Mouse (Mus musculus) layer of hippocampus, adult 11-12 months (tissue): ENCODE results near the gene Srgap1.

Experiments used
- DNase-seq: peaks from one replicate; pipeline ENCODE4 v3.0.0; 2022; ENCODE audit warnings: low spot score

Gene Srgap1

GRCm38 (mm10) chr10:122017063-122017462 is 30.1 kb downstream of the Srgap1 start:
- no peak for DNase-seq

GRCm38 (mm10) chr10:122016631-122017030 is 30.5 kb downstream of the Srgap1 start:
- DNase-seq: no peak

GRCm38 (mm10) chr10:122012321-122012720 is 34.8 kb downstream of the Srgap1 start:
- DNase-seq: no peak

GRCm38 (mm10) chr10:122008731-122009391 is 38.3 kb downstream of the Srgap1 start:
- no peak for DNase-seq

GRCm38 (mm10) chr10:122008370-122008730 is 38.8 kb downstream of the Srgap1 start:
- no peak for DNase-seq

- no peak for DNase-seq
Measured at GRCm38 (mm10) chr10:122006606-122007005, 40.5 kb downstream of the Srgap1 start.

GRCm38 (mm10) chr10:122006151-122006550 is 41.0 kb downstream of the Srgap1 start:
- no peak for DNase-seq

- no peak for DNase-seq
Measured at GRCm38 (mm10) chr10:122005560-122005959, 41.6 kb downstream of the Srgap1 start.

- no peak for DNase-seq
Measured at GRCm38 (mm10) chr10:122002930-122003329, 44.2 kb downstream of the Srgap1 start.

GRCm38 (mm10) chr10:121998806-121999205 is 48.3 kb downstream of the Srgap1 start:
- no peak for DNase-seq

- DNase-seq: no peak
Measured at GRCm38 (mm10) chr10:121996500-121996899, 50.6 kb downstream of the Srgap1 start.

- no peak for DNase-seq
Measured at GRCm38 (mm10) chr10:121995448-121995847, 51.7 kb downstream of the Srgap1 start.

GRCm38 (mm10) chr10:121994660-121995059 is 52.5 kb downstream of the Srgap1 start:
- no peak for DNase-seq

- no peak for DNase-seq
Measured at GRCm38 (mm10) chr10:121992609-121993008, 54.5 kb downstream of the Srgap1 start.

- no peak for DNase-seq
Measured at GRCm38 (mm10) chr10:121986997-121987396, 60.1 kb downstream of the Srgap1 start.

GRCm38 (mm10) chr10:121984887-121985286 is 62.2 kb downstream of the Srgap1 start:
- DNase-seq: no peak

- no peak for DNase-seq
Measured at GRCm38 (mm10) chr10:121983993-121984610, 63.0 kb downstream of the Srgap1 start.

- DNase-seq: no peak
Measured at GRCm38 (mm10) chr10:121975330-121975729, 71.8 kb downstream of the Srgap1 start.

- DNase-seq: no peak
Measured at GRCm38 (mm10) chr10:121974591-121974990, 72.5 kb downstream of the Srgap1 start.

GRCm38 (mm10) chr10:121973281-121973680 is 73.8 kb downstream of the Srgap1 start:
- no peak for DNase-seq

- no peak for DNase-seq
Measured at GRCm38 (mm10) chr10:121972249-121972892, 74.7 kb downstream of the Srgap1 start.

GRCm38 (mm10) chr10:121971658-121972057 is 75.5 kb downstream of the Srgap1 start:
- DNase-seq: no peak

GRCm38 (mm10) chr10:121970912-121971311 is 76.2 kb downstream of the Srgap1 start:
- no peak for DNase-seq
